Mouse (Mus musculus) CH12.LX (cell line): ENCODE measurements around the gene Tnfrsf19.

Source experiments
- CTCF ChIP-seq, 2 experiments: IDR thresholded peaks in 1 of 2; conservative IDR thresholded peaks in 1 of 2; 2 replicates each; pipeline ENCODE4 v1.5.1; 2011 to 2012; ENCODE audit warnings: low read depth in 2 of 2, low read length in 2 of 2, improper control_type of control experiment in 1 of 2, inconsistent platforms in 1 of 2, mild to moderate bottlenecking in 1 of 2, moderate library complexity in 1 of 2
- E2F4 ChIP-seq: IDR thresholded peaks from 2 replicates; pipeline ENCODE4 v1.6.1; 2011; ENCODE audit warnings: low read depth, low read length, improper control_type of control experiment; ENCODE audit not compliant: insufficient replicate concordance
- MXI1 ChIP-seq: IDR thresholded peaks from 2 replicates; pipeline ENCODE4 v1.6.1; 2011; ENCODE audit warnings: mild to moderate bottlenecking, low read depth, low read length, improper control_type of control experiment
- NELFE ChIP-seq: IDR thresholded peaks from 2 replicates; pipeline ENCODE4 v1.6.1; 2011; ENCODE audit warnings: low read depth, low read length, improper control_type of control experiment
- POLR2A ChIP-seq: IDR thresholded peaks from 2 replicates; pipeline ENCODE4 v1.6.1; 2011; ENCODE audit warnings: low read depth, mild to moderate bottlenecking, improper control_type of control experiment, low read length
- POLR2AphosphoS2 ChIP-seq: IDR thresholded peaks from 2 replicates; pipeline ENCODE4 v1.6.1; 2011; ENCODE audit warnings: low read depth, low read length, improper control_type of control experiment
- SIN3A ChIP-seq: IDR thresholded peaks from 2 replicates; pipeline ENCODE4 v1.6.1; 2012; ENCODE audit warnings: low read length, improper control_type of control experiment, inconsistent platforms
- TBP ChIP-seq: conservative IDR thresholded peaks from 2 replicates; pipeline ENCODE4 v1.6.1; 2011; ENCODE audit warnings: low read depth, low read length, improper control_type of control experiment

DNA sequence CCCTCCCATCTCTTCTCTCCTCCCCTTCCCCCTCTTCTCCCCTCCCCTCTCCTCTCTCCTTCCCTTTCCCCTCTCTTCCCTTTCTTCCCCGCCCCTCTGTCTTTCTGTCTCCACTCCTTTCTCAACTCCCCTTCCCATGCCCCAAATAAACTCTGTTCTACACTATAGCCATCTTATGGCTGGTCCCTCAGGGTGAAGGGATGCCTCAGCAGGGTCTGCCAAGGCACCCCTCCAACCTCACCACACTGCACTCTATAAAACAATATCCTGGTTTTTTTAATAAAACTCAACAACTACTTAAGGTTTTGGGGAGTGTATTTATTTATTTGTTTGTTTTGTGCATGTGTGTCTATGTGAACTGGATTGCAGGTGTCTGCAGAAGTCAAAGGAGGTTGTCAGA is 9.6 kb upstream of the Tnfrsf19 start:
- TF ChIP-seq CTCF (conservative IDR thresholded peaks at IDR 0.05 in 1 of 2, IDR thresholded peaks at IDR 0.05 in 1 of 2; ENCODE audit: low read depth in 2 of 2, low read length in 2 of 2) (no peak), TBP (no peak), E2F4 (no peak), NELFE (no peak), MXI1 (no peak), POLR2A (no peak), SIN3A (no peak), POLR2AphosphoS2 (no peak)
